10 mouse cellular contexts compared by ENCODE assay signal in the genomic region with DNA sequence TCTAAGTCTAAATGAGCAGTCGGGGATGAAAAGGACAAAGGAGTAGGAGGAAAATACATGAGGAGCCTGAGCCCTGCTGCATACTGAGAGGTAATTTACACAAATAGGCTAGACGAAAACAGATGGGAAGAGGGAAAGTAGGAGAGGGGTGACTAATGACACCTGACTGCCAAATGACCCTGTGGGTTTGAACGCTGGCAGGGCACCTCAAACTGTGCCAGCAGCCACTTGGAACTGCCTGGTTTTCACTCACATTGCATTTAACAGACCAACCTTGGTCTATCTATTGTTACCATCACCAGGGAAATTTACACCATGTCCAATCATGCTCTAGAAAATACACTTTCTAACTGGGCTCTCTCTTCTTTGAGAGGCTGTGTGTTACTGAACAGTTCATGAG.
DNase-seq lines count a peak whose midpoint lies in the region; ATAC-seq and TF ChIP-seq lines count a peak whose summit lies in the region.
"Had no signal": no experiment of that assay in that cellular context is flagged by ENCODE, and none has a peak within 500 bp of the region (broad histone marks: within the 10 kb centered on the region; RNA-seq: fewer than 3 reads in every experiment).

No protein-coding gene starts in this region.

- no peak overlapping the region for H3K27ac ChIP-seq in forebrain, postnatal 0 days (ENCODE audit: low read depth, low read length)
- no peak overlapping the region for H3K27ac ChIP-seq in midbrain, postnatal 0 days (ENCODE audit: low read depth, low read length)
- H3K27ac ChIP-seq in heart, embryonic 10.5 days, result no peak overlapping the region
- H3K27ac ChIP-seq: heart, embryonic 13.5 days had no signal

- H3K4me3 ChIP-seq in forebrain, postnatal 0 days (ENCODE audit: low read depth, low read length), result no peak overlapping the region
- H3K4me3 ChIP-seq in midbrain, postnatal 0 days (ENCODE audit: low read depth, low read length), result no peak overlapping the region
- H3K4me3 ChIP-seq in heart, embryonic 10.5 days, result no peak overlapping the region
- H3K4me3 ChIP-seq: heart, embryonic 13.5 days had no signal

- no peak for TF ChIP-seq CTCF in forebrain, postnatal 0 days (IDR thresholded peaks at IDR 0.05; ENCODE audit: low read depth)
- TF ChIP-seq CTCF in midbrain, postnatal 0 days (IDR thresholded peaks at IDR 0.05), result no peak

- no peaks in the 10 kb centered on the region for H3K4me1 ChIP-seq in forebrain, postnatal 0 days (ENCODE audit: insufficient read depth)
- H3K4me1 ChIP-seq in midbrain, postnatal 0 days (ENCODE audit: insufficient read depth, low read length), result no peaks in the 10 kb centered on the region
- H3K4me1 ChIP-seq in heart, embryonic 10.5 days, result no peaks in the 10 kb centered on the region
- H3K4me1 ChIP-seq: heart, embryonic 13.5 days had no signal

- no peaks in the 10 kb centered on the region for H3K27me3 ChIP-seq in forebrain, postnatal 0 days (ENCODE audit: insufficient read depth, low read length)
- no peaks in the 10 kb centered on the region for H3K27me3 ChIP-seq in midbrain, postnatal 0 days (ENCODE audit: insufficient read depth, low read length)
- no peaks in the 10 kb centered on the region for H3K27me3 ChIP-seq in heart, embryonic 10.5 days (ENCODE audit: insufficient read depth, poor library complexity, severe bottlenecking)
- H3K27me3 ChIP-seq: heart, embryonic 13.5 days had no signal

- no peaks in the 10 kb centered on the region for H3K36me3 ChIP-seq in forebrain, postnatal 0 days (ENCODE audit: insufficient read depth)
- no peaks in the 10 kb centered on the region for H3K36me3 ChIP-seq in midbrain, postnatal 0 days (ENCODE audit: insufficient read depth, low read length)
- H3K36me3 ChIP-seq in heart, embryonic 10.5 days, result no peaks in the 10 kb centered on the region
- H3K36me3 ChIP-seq: heart, embryonic 13.5 days had no signal

- no peaks in the 10 kb centered on the region for H3K9me3 ChIP-seq in forebrain, postnatal 0 days (ENCODE audit: low read length)
- H3K9me3 ChIP-seq in midbrain, postnatal 0 days (ENCODE audit: low read length), result no peaks in the 10 kb centered on the region
- H3K9me3 ChIP-seq in heart, embryonic 10.5 days, result no peaks in the 10 kb centered on the region
- H3K9me3 ChIP-seq: heart, embryonic 13.5 days had no signal

- WGBS in forebrain, postnatal 0 days, result 10% methylated on average over 3 of the region's 3 CpGs
- WGBS in midbrain, postnatal 0 days, result 19% methylated on average over 3 of the region's 3 CpGs
- WGBS in heart, embryonic 10.5 days, result 37% methylated on average over 3 of the region's 3 CpGs

- no peak overlapping the region for H3K4me2 ChIP-seq in forebrain, postnatal 0 days (ENCODE audit: low read depth)
- no peak overlapping the region for H3K4me2 ChIP-seq in midbrain, postnatal 0 days (ENCODE audit: low read depth, low read length, poor library complexity, severe bottlenecking)
- H3K4me2 ChIP-seq: heart, embryonic 13.5 days had no signal

- ATAC-seq in forebrain, postnatal 0 days, result peak; percentile 62; the same call in 1 of the 2 replicates
- peak; percentile 38; the same call in 1 of the 2 replicates for ATAC-seq in midbrain, postnatal 0 days (ENCODE audit: low FRiP score)

- H3K9ac ChIP-seq in forebrain, postnatal 0 days, result no peak overlapping the region
- no peak overlapping the region for H3K9ac ChIP-seq in midbrain, postnatal 0 days (replicated peaks; ENCODE audit: low read length, poor library complexity, severe bottlenecking)
- H3K9ac ChIP-seq: heart, embryonic 13.5 days had no signal

- DNase-seq in embryo, embryonic 10 days (ENCODE audit: low spot score), result peak; percentile 4
- DNase-seq in embryo, embryonic 9.5 days (ENCODE audit: extremely low spot score), result no peak
- peak; percentile 28 for DNase-seq in cerebellum, adult 8-10 months
- DNase-seq in forebrain, postnatal 0 days, result peak; percentile 18
- peak; percentile 84 for DNase-seq in midbrain, postnatal 0 days (ENCODE audit: low spot score)
- no peak for DNase-seq in yolk sac, embryonic 10.5 days (ENCODE audit: low spot score)
- DNase-seq in heart, embryonic 10.5 days (ENCODE audit: low spot score), result no peak
- DNase-seq in thymus, postnatal 10 days (ENCODE audit: low spot score in 2 of 2), result no peak
- DNase-seq: kidney, adult 18-20 months had no signal

Comparison
In these comparisons a context has a peak if more than half of its experiments do, and no peak if none do; other contexts are left out.
1. DNase-seq: peak in embryo, embryonic 10 days (single experiment), cerebellum, adult 8-10 months (single experiment), forebrain, postnatal 0 days (single experiment) and midbrain, postnatal 0 days (single experiment); none in embryo, embryonic 9.5 days (single experiment), yolk sac, embryonic 10.5 days (single experiment), heart, embryonic 10.5 days (single experiment) and thymus, postnatal 10 days (0 of 2).